Mouse (Mus musculus) liver, adult 2 months (tissue): ENCODE data around the gene Snhg11.
"Not testable (repeated sequence)": the region's sequence is repeated elsewhere in the genome, so short reads cannot be mapped to it uniquely, and the experiment has no call there.

ENCODE experiments used
- CTCF ChIP-seq: fragments of 200-500 bp; IDR thresholded peaks from 2 replicates; pipeline ENCODE4 v1.5.1; 2011; ENCODE audit warnings: low read depth, low read length, control low read depth
- POLR2A ChIP-seq: fragments of 200-500 bp; IDR thresholded peaks from 2 replicates; pipeline ENCODE4 v1.6.1; 2011; ENCODE audit warnings: low read length, control low read depth; ENCODE audit not compliant: insufficient read depth; ENCODE audit errors: extremely low read depth

DNA sequence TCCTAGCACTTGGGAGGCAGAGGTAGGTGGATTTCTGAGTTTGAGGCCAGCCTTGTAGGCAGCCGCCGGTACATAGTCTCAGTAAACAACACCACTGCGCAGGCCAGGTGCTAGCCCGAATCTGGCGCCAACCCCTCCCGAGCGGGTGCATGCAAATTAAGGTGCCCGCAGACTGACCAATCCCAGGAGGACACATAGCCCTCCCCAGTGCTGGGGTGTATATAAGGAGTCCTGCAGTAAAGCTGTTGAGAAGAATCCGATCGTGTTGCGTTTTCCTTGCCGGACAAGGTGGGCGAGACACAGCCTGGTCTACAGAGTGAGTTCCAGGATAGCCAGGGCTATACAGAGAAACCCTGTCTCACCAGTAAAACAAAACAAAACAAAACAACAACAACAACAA, 21.7 kb downstream of the Snhg11 start:
- 0 out of 2 replicates have a peak, but pooled peaks have one; percentile 37 for TF ChIP-seq POLR2A
- TF ChIP-seq CTCF = not testable (repeated sequence)
